Mouse (Mus musculus) intestine, embryonic 16.5 days (tissue): ENCODE measurements at regions not wholly inside any gene's neighbourhood (a gene's known extent, or its start where the extent isn't known, plus 50 kb on each side); places are given as distances from the start of the nearest gene placed in this dataset.

ENCODE experiments used
- ATAC-seq: fragments of 200-750 bp; cut with Nextera tagmentation; 2 replicates; pipeline ENCODE4 v1.8.0; 2017; ENCODE audit warnings: moderate TSS enrichment, moderate library complexity
- H3K27ac ChIP-seq: fragments of 300-500 bp; sonication (generic); 2 replicates; pipeline ENCODE4 v1.5.1; 2014; ENCODE audit warnings: mild to moderate bottlenecking, low read length
- H3K27me3 ChIP-seq: fragments of 300-500 bp; sonication (generic); replicated peaks from 2 replicates; pipeline ENCODE4 v1.6.1; 2014; ENCODE audit warnings: low read length, control low read depth, mixed read lengths; ENCODE audit not compliant: control insufficient read depth, insufficient read depth
- H3K36me3 ChIP-seq: fragments of 300-500 bp; sonication (generic); 2 replicates; pipeline ENCODE4 v1.6.1; 2014; ENCODE audit warnings: low read length, control low read depth; ENCODE audit not compliant: control insufficient read depth, insufficient read depth
- H3K4me1 ChIP-seq: fragments of 300-500 bp; sonication (generic); 2 replicates; pipeline ENCODE4 v1.6.1; 2014; ENCODE audit warnings: low read length, control low read depth, mixed read lengths; ENCODE audit not compliant: control insufficient read depth, insufficient read depth
- H3K4me2 ChIP-seq: fragments of 300-500 bp; sonication (generic); 2 replicates; pipeline ENCODE4 v1.6.1; 2014; ENCODE audit warnings: low read depth, low read length, control low read depth
- H3K4me3 ChIP-seq: fragments of 300-500 bp; sonication (generic); 2 replicates; pipeline ENCODE4 v1.5.1; 2014; ENCODE audit warnings: mild to moderate bottlenecking, low read length
- H3K9ac ChIP-seq: fragments of 300-500 bp; sonication (generic); 2 replicates; pipeline ENCODE4 v1.6.1; 2014; ENCODE audit warnings: low read depth, low read length
- H3K9me3 ChIP-seq: fragments of 300-500 bp; sonication (generic); 2 replicates; pipeline ENCODE4 v1.6.1; 2016; ENCODE audit warnings: low read length, control low read depth; ENCODE audit not compliant: control insufficient read depth
- WGBS: fragments of 180-500 bp; shearing (Covaris S2); extraction: QIAGEN DNeasy Blood & Tissue Kit; methylation state at CpG from one replicate; pipeline ENCODE4 v1.1.7; 2014; 5-methylcytosine and 5-hydroxymethylcytosine counted together

- Histone ChIP-seq H3K36me3 (no peaks in the 10 kb centered on the region), H3K4me1 (no peaks in the 10 kb centered on the region), H3K4me3 (no peak overlapping the region), H3K27me3 (no peaks in the 10 kb centered on the region), H3K27ac (no peak overlapping the region), H3K9ac (no peak overlapping the region), H3K9me3 (no peaks in the 10 kb centered on the region), H3K4me2 (no peak overlapping the region)
- ATAC-seq, result no peak
- WGBS, result 92% methylated on average over 3 of the region's 3 CpGs
These were observed 387.9 kb upstream of the 4921530L21Rik start for GRCm38 (mm10) chr14:95493154-95493553.

GRCm38 (mm10) chr14:95493958-95494357, 387.1 kb upstream of the 4921530L21Rik start:
- 65% methylated on average over 2 of the region's 2 CpGs for WGBS
- Histone ChIP-seq H3K27me3 (no peaks in the 10 kb centered on the region), H3K27ac (no peak overlapping the region), H3K4me3 (no peak overlapping the region), H3K9ac (no peak overlapping the region), H3K36me3 (no peaks in the 10 kb centered on the region), H3K9me3 (no peaks in the 10 kb centered on the region), H3K4me2 (no peak overlapping the region), H3K4me1 (no peaks in the 10 kb centered on the region)
- no peak for ATAC-seq

- Histone ChIP-seq H3K4me1 (no peaks in the 10 kb centered on the region), H3K27me3 (no peaks in the 10 kb centered on the region), H3K9me3 (no peaks in the 10 kb centered on the region), H3K4me2 (no peak overlapping the region), H3K4me3 (no peak overlapping the region), H3K9ac (no peak overlapping the region), H3K27ac (no peak overlapping the region), H3K36me3 (no peaks in the 10 kb centered on the region)
- 79% methylated on average over 1 of the region's 1 CpGs for WGBS
- no peak for ATAC-seq
These were observed 366.0 kb upstream of the 4921530L21Rik start for GRCm38 (mm10) chr14:95515072-95515471.

GRCm38 (mm10) chr14:95518837-95519236, 362.2 kb upstream of the 4921530L21Rik start:
- no peaks in the 10 kb centered on the region for H3K4me1 ChIP-seq
- WGBS, result 84% methylated on average over 1 of the region's 1 CpGs
- no peak for ATAC-seq
- no peak overlapping the region for H3K4me2 ChIP-seq
- no peak overlapping the region for H3K27ac ChIP-seq
- no peak overlapping the region for H3K9ac ChIP-seq
- H3K36me3 ChIP-seq, result no peaks in the 10 kb centered on the region
- H3K9me3 ChIP-seq, result no peaks in the 10 kb centered on the region
- no peaks in the 10 kb centered on the region for H3K27me3 ChIP-seq
- H3K4me3 ChIP-seq, result no peak overlapping the region

- no peak for ATAC-seq
- Histone ChIP-seq H3K27me3 (no peaks in the 10 kb centered on the region), H3K36me3 (no peaks in the 10 kb centered on the region), H3K4me1 (no peaks in the 10 kb centered on the region), H3K27ac (no peak overlapping the region), H3K4me2 (no peak overlapping the region), H3K9ac (no peak overlapping the region), H3K4me3 (no peak overlapping the region), H3K9me3 (no peaks in the 10 kb centered on the region)
These were observed 337.2 kb upstream of the 4921530L21Rik start for GRCm38 (mm10) chr14:95543863-95544262.

- Histone ChIP-seq H3K36me3 (no peaks in the 10 kb centered on the region), H3K4me1 (no peaks in the 10 kb centered on the region), H3K9me3 (no peaks in the 10 kb centered on the region), H3K9ac (no peak overlapping the region), H3K4me2 (no peak overlapping the region), H3K27ac (no peak overlapping the region), H3K27me3 (no peaks in the 10 kb centered on the region), H3K4me3 (no peak overlapping the region)
- WGBS, result 63% methylated on average over 3 of the region's 3 CpGs
- peak; percentile 77 for ATAC-seq
These were observed 290.0 kb upstream of the 4921530L21Rik start for GRCm38 (mm10) chr14:95591075-95591474.

- no peak for ATAC-seq
- 71% methylated on average over 2 of the region's 2 CpGs for WGBS
- H3K4me1 ChIP-seq, result no peaks in the 10 kb centered on the region
- no peaks in the 10 kb centered on the region for H3K9me3 ChIP-seq
- no peak overlapping the region for H3K4me3 ChIP-seq
- H3K27me3 ChIP-seq, result no peaks in the 10 kb centered on the region
- H3K4me2 ChIP-seq, result no peak overlapping the region
- H3K9ac ChIP-seq, result no peak overlapping the region
- H3K36me3 ChIP-seq, result no peaks in the 10 kb centered on the region
- H3K27ac ChIP-seq, result no peak overlapping the region
These were observed 284.7 kb upstream of the 4921530L21Rik start for GRCm38 (mm10) chr14:95596385-95596784.

- Histone ChIP-seq H3K4me3 (no peak overlapping the region), H3K27me3 (no peaks in the 10 kb centered on the region), H3K36me3 (no peaks in the 10 kb centered on the region), H3K9ac (no peak overlapping the region), H3K4me2 (no peak overlapping the region), H3K9me3 (no peaks in the 10 kb centered on the region), H3K4me1 (no peaks in the 10 kb centered on the region), H3K27ac (no peak overlapping the region)
- WGBS, result 56% methylated on average over 6 of the region's 6 CpGs
- no peak for ATAC-seq
These were observed 235.1 kb upstream of the 4921530L21Rik start for GRCm38 (mm10) chr14:95645980-95646379.

GRCm38 (mm10) chr14:95659552-95659951, 221.5 kb upstream of the 4921530L21Rik start:
- ATAC-seq, result no peak
- no peak overlapping the region for H3K9ac ChIP-seq
- 63% methylated on average over 1 of the region's 1 CpGs for WGBS

GRCm38 (mm10) chr14:95660862-95661261, 220.2 kb upstream of the 4921530L21Rik start:
- no peak overlapping the region for H3K4me2 ChIP-seq
- no peak for ATAC-seq
- no peak overlapping the region for H3K4me3 ChIP-seq
- 81% methylated on average over 1 of the region's 1 CpGs for WGBS
- H3K9ac ChIP-seq, result no peak overlapping the region
- H3K27ac ChIP-seq, result no peak overlapping the region
- H3K36me3 ChIP-seq, result no peaks in the 10 kb centered on the region
- H3K9me3 ChIP-seq, result no peaks in the 10 kb centered on the region
- no peaks in the 10 kb centered on the region for H3K4me1 ChIP-seq
- H3K27me3 ChIP-seq, result no peaks in the 10 kb centered on the region

More at GRCm38 (mm10) chr14:95659552-95659951, 221.5 kb upstream of the 4921530L21Rik start:
- no peaks in the 10 kb centered on the region for H3K4me1 ChIP-seq
- no peaks in the 10 kb centered on the region for H3K27me3 ChIP-seq
- H3K36me3 ChIP-seq, result no peaks in the 10 kb centered on the region
- H3K4me3 ChIP-seq, result no peak overlapping the region
- no peak overlapping the region for H3K27ac ChIP-seq
- H3K4me2 ChIP-seq, result no peak overlapping the region
- H3K9me3 ChIP-seq, result no peaks in the 10 kb centered on the region
